Mouse (Mus musculus) urinary bladder, postnatal 10 days (tissue): ENCODE data around the gene Cog6.
"Not testable (repeated sequence)": the region's sequence is repeated elsewhere in the genome, so short reads cannot be mapped to it uniquely, and the experiment has no call there.

ENCODE experiments used
- DNase-seq: peaks from one replicate; pipeline ENCODE4 v3.0.0; 2022; ENCODE audit warnings: low spot score

Gene Cog6

GRCm38 (mm10) chr3:53032432-53032831 is 15.4 kb upstream of the Cog6 start:
- DNase-seq, result no peak

- DNase-seq, result no peak
These were observed 14.5 kb upstream of the Cog6 start for GRCm38 (mm10) chr3:53031586-53031985.

DNA sequence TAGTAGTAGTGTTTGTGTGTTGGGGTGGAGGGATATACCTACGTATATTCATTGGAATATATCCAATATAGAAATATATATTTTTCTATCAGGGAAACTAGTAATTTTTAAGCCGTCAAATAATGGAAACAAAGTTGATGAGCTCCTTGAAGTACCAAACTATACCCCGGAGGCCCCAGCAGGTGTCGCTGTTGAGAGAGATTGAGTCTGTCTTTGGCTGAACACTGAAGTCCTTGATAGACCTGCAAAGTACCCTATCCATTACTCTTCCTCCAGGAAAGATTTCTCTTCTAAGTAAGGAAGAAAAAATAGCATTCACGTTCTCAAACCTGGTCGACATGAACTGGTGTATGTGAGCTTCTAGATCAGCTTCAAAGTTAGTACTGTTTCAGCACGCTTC is 12.0 kb upstream of the Cog6 start:
- DNase-seq, result no peak

- DNase-seq, result no peak
These were observed 10.3 kb upstream of the Cog6 start for GRCm38 (mm10) chr3:53027333-53027732.

- DNase-seq, result no peak
These were observed 9.6 kb downstream of the Cog6 start for GRCm38 (mm10) chr3:53007411-53007810.

- no peak for DNase-seq
These were observed 12.5 kb downstream of the Cog6 start for GRCm38 (mm10) chr3:53004406-53005114.

GRCm38 (mm10) chr3:53002076-53002475 is 15.0 kb downstream of the Cog6 start:
- no peak for DNase-seq

GRCm38 (mm10) chr3:52999996-53000395 is 17.0 kb downstream of the Cog6 start:
- no peak for DNase-seq

DNA sequence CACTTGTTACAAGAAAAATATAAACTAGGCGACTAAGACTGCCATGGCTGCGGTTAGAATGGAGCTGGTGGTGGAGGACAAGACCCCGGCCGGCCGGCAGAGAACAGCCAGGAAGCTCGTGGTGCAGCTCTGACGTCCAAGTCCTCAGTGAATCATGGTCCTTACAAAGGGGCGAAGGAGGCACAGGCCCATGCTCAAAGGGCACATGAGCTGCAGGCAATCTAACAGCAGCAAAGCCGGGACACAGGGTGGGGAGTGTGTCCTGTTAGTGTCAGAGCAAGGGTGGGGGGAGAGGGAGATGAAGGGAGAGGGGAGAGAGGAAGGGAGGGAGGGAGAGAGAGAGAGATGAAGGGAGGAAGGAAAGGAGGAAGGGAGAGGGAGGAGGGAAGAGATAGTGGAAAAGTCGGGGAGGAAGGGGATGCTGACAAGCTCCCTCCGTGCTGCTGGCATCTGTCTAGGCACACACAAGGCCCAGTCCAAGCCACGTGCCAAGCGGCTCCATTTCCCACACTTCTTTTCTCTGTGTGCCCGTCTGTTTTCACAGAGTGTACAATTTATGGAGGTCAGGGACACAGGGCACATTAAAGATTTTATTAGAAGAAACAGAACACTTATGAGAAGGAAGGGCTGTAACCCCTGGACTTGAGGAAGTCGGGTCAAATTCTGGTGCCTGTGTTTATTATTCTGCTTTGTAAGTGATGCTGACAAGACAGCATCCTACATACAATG is 17.9 kb downstream of the Cog6 start:
- DNase-seq, result no peak

- no peak for DNase-seq
These were observed 19.7 kb downstream of the Cog6 start for GRCm38 (mm10) chr3:52997381-52997780.

DNA sequence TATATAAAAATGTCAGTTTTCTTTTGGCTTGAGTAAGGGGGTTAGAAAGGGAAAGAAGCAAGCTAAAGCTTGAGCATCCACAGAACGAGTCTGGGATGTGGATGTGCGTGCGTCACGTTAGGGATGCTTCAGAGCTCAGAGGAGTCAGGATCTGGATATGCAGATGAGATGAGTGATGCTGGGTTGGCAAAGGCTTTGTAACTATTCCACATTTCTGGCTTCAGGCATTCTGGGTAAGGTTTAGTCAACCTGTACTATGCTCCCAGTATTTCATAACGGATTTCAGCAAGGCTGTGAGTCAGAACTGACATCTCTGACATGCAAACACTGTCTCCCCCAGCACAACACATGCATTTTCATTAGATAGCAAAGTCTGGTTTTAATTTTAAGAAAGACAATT is 20.4 kb downstream of the Cog6 start:
- no peak for DNase-seq

GRCm38 (mm10) chr3:52994666-52995065 is 22.4 kb downstream of the Cog6 start:
- no peak for DNase-seq

DNA sequence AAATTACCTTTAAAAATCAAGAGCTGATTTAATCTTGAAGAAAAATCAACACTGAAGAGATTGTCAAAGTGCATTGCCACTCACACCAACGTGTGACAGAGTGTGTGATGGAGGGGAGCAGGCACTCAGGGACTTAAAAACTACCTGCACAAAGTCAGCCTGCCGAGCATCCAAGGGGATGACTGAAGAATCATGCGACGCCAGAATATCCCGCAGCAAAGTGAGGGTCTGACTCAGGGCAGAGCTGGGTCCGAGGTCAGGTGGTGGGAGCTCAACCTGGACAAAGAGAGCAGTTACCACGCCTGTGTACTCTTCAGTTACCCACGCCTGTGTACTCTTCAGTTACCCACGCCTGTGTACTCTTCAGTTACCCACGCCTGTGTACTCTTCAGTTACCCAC is 23.7 kb downstream of the Cog6 start:
- no peak for DNase-seq

DNA sequence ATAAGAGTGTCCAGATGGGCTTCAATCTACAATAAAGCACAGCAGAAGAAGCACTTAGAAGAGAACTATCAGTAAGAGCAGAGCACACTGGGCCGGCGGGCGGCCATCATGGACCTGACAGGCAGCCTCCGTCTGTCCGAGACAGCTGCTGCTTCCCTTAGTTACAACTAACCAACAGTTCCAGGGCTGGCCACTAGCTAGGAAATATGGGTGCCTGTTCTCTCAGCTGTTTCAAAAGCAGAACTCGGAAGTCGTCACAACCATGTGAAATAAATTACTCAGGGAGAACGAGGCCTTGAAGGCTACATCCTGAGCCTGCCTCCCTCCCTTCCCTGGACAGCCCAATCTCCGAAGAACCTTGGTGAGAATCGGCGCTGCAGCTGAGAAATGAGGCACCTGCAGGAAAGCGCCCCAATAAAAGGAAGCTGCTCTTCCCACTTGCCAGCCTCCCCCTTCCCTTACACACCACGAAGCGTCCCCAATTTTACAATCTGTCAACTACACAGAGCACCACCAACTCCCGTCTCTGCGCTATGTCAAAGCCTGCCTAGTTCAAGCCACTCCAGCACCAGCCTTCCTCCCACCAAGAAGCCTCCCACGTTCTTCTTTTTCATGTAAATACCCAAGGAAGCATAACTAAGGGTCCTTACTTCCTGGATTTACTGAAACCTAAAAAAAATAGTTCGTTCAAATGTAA is 26.8 kb downstream of the Cog6 start:
- DNase-seq, result no peak

- DNase-seq, result not testable (repeated sequence)
These were observed 31.5 kb downstream of the Cog6 start for GRCm38 (mm10) chr3:52985508-52985941.

DNA sequence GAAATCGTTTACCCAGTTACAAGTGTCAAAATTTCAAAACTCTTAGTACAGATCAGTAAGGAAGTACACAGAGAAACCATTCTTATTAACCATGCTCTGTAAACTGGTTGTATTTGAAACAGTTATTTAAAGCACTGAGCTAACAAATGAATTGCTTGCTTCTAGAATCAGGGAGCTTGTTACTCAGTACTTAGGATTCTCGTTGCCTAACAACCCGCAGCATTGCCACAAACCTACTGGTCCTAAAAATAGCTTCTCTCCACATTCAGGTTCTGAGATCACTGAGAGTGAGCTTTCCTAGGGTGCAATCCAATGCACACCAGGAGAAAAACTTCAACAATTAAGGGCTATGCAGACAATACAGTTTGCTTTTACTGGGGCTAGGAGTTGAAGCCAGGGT is 33.3 kb downstream of the Cog6 start:
- no peak for DNase-seq

DNA sequence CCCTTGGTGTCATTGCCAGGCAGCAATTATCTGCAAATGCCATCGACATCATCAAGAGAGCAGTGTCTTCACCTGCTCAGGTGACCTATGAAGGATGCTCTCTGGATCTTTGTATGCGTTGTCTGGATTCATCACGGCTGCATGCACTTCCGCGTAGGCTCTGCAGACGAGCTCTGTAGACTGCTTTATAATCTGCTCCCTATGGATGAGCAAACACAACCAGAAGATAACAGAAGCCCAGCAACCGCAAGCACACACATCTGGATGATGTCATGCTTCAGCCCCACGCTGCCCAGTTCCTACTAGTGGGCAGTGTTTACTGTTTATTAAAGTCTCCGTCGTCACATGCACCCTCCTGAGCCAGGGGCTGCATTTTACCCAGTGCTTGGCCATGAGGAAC is 34.0 kb downstream of the Cog6 start:
- DNase-seq, result no peak

GRCm38 (mm10) chr3:52974674-52975556 is 42.1 kb downstream of the Cog6 start:
- peak; percentile 47 for DNase-seq

GRCm38 (mm10) chr3:52972916-52973315 is 44.1 kb downstream of the Cog6 start:
- no peak for DNase-seq

- no peak for DNase-seq
These were observed 50.0 kb downstream of the Cog6 start for GRCm38 (mm10) chr3:52967046-52967445.

- no peak for DNase-seq
These were observed 52.8 kb downstream of the Cog6 start for GRCm38 (mm10) chr3:52964206-52964605.

DNA sequence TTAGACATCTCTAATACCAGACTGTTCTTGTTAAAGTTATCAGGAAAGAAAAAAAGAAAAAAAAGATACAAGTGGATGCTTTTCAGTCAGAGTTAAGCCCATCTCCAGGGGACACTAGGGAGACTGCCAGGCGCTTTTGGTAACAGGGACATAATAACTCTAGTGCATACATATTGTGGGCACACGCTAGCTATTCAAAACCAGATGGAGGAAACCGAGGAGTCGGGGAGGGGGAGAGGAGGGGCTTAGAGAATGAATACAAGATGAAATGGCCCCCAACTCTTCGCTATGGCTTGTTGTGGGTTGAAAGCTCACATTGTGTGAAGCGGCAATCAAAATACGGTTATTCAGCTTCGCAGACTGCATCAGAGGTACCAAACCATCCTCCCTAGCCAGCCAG is 53.6 kb downstream of the Cog6 start:
- DNase-seq, result no peak
